Mouse (Mus musculus) MEL (cell line): Measurements from ENCODE around the gene Snx18. TPM values are rescaled to one million over a fixed set of nuclear protein-coding genes. Genes with fewer than 3 reads are reported as not detected.

ENCODE experiments used
- DNase-seq: peaks from one replicate; pipeline ENCODE4 v3.0.0; 2011; ENCODE audit warnings: low read depth, low spot score
- H3K27ac ChIP-seq: 2 replicates; pipeline ENCODE4 v1.5.1; 2012; ENCODE audit warnings: low read depth, mild to moderate bottlenecking, control low read depth, low read length, moderate library complexity; ENCODE audit not compliant: control insufficient read depth
- H3K27me3 ChIP-seq, 2 experiments: fragments of 150-350 bp in 1 of 2; sonication (generic) in 1 of 2; 2 replicates each; pipeline ENCODE4 v1.6.1; 2012; ENCODE audit warnings: low read length in 2 of 2, mild to moderate bottlenecking in 2 of 2, improper control_type of control experiment in 1 of 2, moderate library complexity in 1 of 2; ENCODE audit not compliant: insufficient read depth in 2 of 2, control insufficient read depth in 1 of 2
- H3K36me3 ChIP-seq, 2 experiments: 2 replicates each; pipeline ENCODE4 v1.6.1; 2012 to 2014; ENCODE audit warnings: low read length in 2 of 2, improper control_type of control experiment in 1 of 2, inconsistent platforms in 1 of 2, mild to moderate bottlenecking in 1 of 2; ENCODE audit not compliant: insufficient read depth in 2 of 2, control insufficient read depth in 1 of 2
- H3K4me1 ChIP-seq, 2 experiments: fragments of 150-350 bp in 1 of 2; sonication (generic) in 1 of 2; 2 replicates each; pipeline ENCODE4 v1.6.1; 2012; ENCODE audit warnings: low read length in 2 of 2, improper control_type of control experiment in 1 of 2, mild to moderate bottlenecking in 1 of 2; ENCODE audit not compliant: insufficient read depth in 2 of 2, control insufficient read depth in 1 of 2
- H3K4me3 ChIP-seq, 2 experiments: fragments of 150-350 bp in 1 of 2; sonication (generic) in 1 of 2; 2 replicates each; pipeline ENCODE4 v1.5.1; 2012; ENCODE audit warnings: low read depth in 2 of 2, low read length in 2 of 2, mild to moderate bottlenecking in 2 of 2, moderate library complexity in 2 of 2, control low read depth in 1 of 2, improper control_type of control experiment in 1 of 2; ENCODE audit not compliant: control insufficient read depth in 1 of 2, insufficient read depth in 1 of 2
- H3K79me2 ChIP-seq: 2 replicates; pipeline ENCODE4 v1.6.1; 2012; ENCODE audit warnings: mild to moderate bottlenecking, low read length, moderate library complexity; ENCODE audit not compliant: control insufficient read depth, poor library complexity, insufficient read depth
- H3K9ac ChIP-seq: 2 replicates; pipeline ENCODE4 v1.6.1; 2012; ENCODE audit warnings: low read depth, mild to moderate bottlenecking, control low read depth, low read length, moderate library complexity; ENCODE audit not compliant: control insufficient read depth, poor library complexity, severe bottlenecking
- H3K9me3 ChIP-seq: fragments of 150-350 bp; sonication (generic); replicated peaks from 2 replicates; pipeline ENCODE4 v1.6.1; 2012; ENCODE audit warnings: mild to moderate bottlenecking, low read length, improper control_type of control experiment, moderate library complexity; ENCODE audit not compliant: insufficient read depth
- CHD1 ChIP-seq: IDR thresholded peaks from 2 replicates; pipeline ENCODE4 v1.6.1; 2012; ENCODE audit warnings: low read depth, mild to moderate bottlenecking, inconsistent platforms, low read length, improper control_type of control experiment
- ETS1 ChIP-seq: IDR thresholded peaks from 2 replicates; pipeline ENCODE4 v1.6.1; 2012; ENCODE audit warnings: low read depth, mild to moderate bottlenecking, inconsistent platforms, low read length, improper control_type of control experiment, moderate library complexity
- MAFK ChIP-seq: IDR thresholded peaks from 2 replicates; pipeline ENCODE4 v1.6.1; 2011; ENCODE audit warnings: low read depth, mild to moderate bottlenecking, low read length, improper control_type of control experiment, borderline replicate concordance
- MAZ ChIP-seq: IDR thresholded peaks from 2 replicates; pipeline ENCODE4 v1.6.1; 2012; ENCODE audit warnings: low read depth, mild to moderate bottlenecking, inconsistent platforms, low read length, improper control_type of control experiment
- MXI1 ChIP-seq: IDR thresholded peaks from 2 replicates; pipeline ENCODE4 v1.6.1; 2011; ENCODE audit warnings: mild to moderate bottlenecking, low read depth, low read length, improper control_type of control experiment
- NELFE ChIP-seq: IDR thresholded peaks from 2 replicates; pipeline ENCODE4 v1.6.1; 2011; ENCODE audit warnings: low read depth, low read length, improper control_type of control experiment
- NRF1 ChIP-seq: IDR thresholded peaks from 2 replicates; pipeline ENCODE4 v1.6.1; 2014; ENCODE audit warnings: low read depth, mild to moderate bottlenecking, inconsistent platforms, low read length, improper control_type of control experiment, moderate library complexity; ENCODE audit not compliant: poor library complexity, insufficient read depth, severe bottlenecking
- POLR2A ChIP-seq, 2 experiments: IDR thresholded peaks; 2 replicates each; pipeline ENCODE4 v1.6.1; 2011 to 2012; ENCODE audit warnings: low read length in 2 of 2, mild to moderate bottlenecking in 2 of 2, control low read depth in 1 of 2, improper control_type of control experiment in 1 of 2, low read depth in 1 of 2, moderate library complexity in 1 of 2; ENCODE audit not compliant: control insufficient read depth in 1 of 2, insufficient read depth in 1 of 2, poor library complexity in 1 of 2
- POLR2AphosphoS2 ChIP-seq: IDR thresholded peaks from 2 replicates; pipeline ENCODE4 v1.6.1; 2011; ENCODE audit warnings: low read length, improper control_type of control experiment
- RCOR1 ChIP-seq: IDR thresholded peaks from 2 replicates; pipeline ENCODE4 v1.6.1; 2012; ENCODE audit warnings: low read depth, mild to moderate bottlenecking, inconsistent platforms, low read length, improper control_type of control experiment
- SIN3A ChIP-seq: IDR thresholded peaks from 2 replicates; pipeline ENCODE4 v1.6.1; 2012; ENCODE audit warnings: low read length, improper control_type of control experiment, inconsistent platforms
- SMC3 ChIP-seq: IDR thresholded peaks from 2 replicates; pipeline ENCODE4 v1.6.1; 2011; ENCODE audit warnings: low read depth, low read length, improper control_type of control experiment
- TAL1 ChIP-seq: IDR thresholded peaks from 2 replicates; pipeline ENCODE4 v1.6.1; 2012; ENCODE audit warnings: mild to moderate bottlenecking, inconsistent platforms, low read length, moderate library complexity, mixed read lengths
- TCF12 ChIP-seq: IDR thresholded peaks from 2 replicates; pipeline ENCODE4 v1.6.1; 2014; ENCODE audit warnings: low read depth, mild to moderate bottlenecking, inconsistent platforms, low read length, improper control_type of control experiment, moderate library complexity
- ZNF384 ChIP-seq: IDR thresholded peaks from 2 replicates; pipeline ENCODE4 v1.6.1; 2012; ENCODE audit warnings: low read depth, mild to moderate bottlenecking, inconsistent platforms, low read length, improper control_type of control experiment
- polyA plus RNA-seq, 2 experiments: library from polyadenylated mRNA; stranded (reverse) in 1 of 2; unstranded in 1 of 2; fragments of >175 nt in 1 of 2; fragments of >200 nt in 1 of 2; gene quantifications; 2 replicates each; pipeline versions ENCODE4 v1.2.1 to v1.2.4; 2012; ENCODE audit warnings: low replicate concordance in 2 of 2, low read depth in 1 of 2; ENCODE audit not compliant: insufficient read length in 2 of 2, insufficient read depth in 1 of 2, missing spikeins in 1 of 2
- total RNA-seq: library from RNA; depleted of rRNA; stranded (reverse); fragments of 300-350 nt; gene quantifications from 2 replicates; pipeline ENCODE4 v1.2.3, GENCODE M21; 2012

The Snx18 gene
- total and polyA plus RNA-seq, 3 experiments, result 7.7 to 8.7 TPM; not detected in 1

DNA sequence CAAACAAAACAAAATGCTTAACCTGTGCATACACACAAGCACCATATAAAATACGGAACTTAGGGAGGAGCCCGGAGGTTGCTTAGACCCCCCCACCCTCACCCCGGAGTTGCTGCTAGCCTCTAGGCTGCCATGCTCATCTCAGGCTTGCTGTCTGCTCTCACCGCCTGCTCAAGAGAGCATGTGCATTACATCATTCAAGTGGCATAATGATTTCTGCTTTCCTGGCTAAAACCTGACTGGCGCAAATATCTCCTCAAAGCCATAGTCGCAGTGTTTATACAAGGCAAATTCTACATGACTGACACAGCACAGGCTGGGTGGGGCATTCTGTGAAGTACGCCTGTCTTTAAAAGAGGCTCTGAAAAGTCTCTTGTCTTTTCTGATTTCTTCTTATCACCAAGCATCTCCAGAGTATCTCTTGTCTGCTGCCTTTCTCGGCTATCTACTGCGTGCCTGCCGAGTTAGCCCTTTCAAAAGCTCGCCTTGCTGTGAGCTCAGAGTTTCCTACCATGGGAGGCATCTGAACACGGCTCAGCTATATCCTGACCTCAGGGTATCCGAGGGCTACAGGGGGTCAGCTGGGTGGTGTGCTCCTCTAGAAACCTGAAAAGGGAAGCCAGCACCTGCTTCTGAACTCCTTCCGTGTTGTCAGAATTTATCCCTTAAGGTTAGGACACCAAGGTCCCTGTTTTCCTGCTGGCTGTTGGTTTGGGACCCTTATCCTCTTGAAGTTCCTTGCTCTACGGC, 16.5 kb upstream of the Snx18 start:
- H3K4me1 ChIP-seq, result peaks cover 0 to 14% of the 10 kb centered on the region in 2 experiments; a peak in 2 of 4 replicates
- H3K9ac ChIP-seq, result no peak overlapping the region
- no peak overlapping the region for H3K27ac ChIP-seq
- peak; percentile 18 for DNase-seq
- no peaks in the 10 kb centered on the region for H3K9me3 ChIP-seq
- TF ChIP-seq ETS1, result 0 out of 2 replicates have a peak, but pooled peaks have one; percentile 9
- no peak for TF ChIP-seq MAFK
- H3K27me3 ChIP-seq, result no peaks in the 10 kb centered on the region
- H3K36me3 ChIP-seq, result no peaks in the 10 kb centered on the region
- no peaks in the 10 kb centered on the region for H3K79me2 ChIP-seq
- no peak overlapping the region for H3K4me3 ChIP-seq

DNA sequence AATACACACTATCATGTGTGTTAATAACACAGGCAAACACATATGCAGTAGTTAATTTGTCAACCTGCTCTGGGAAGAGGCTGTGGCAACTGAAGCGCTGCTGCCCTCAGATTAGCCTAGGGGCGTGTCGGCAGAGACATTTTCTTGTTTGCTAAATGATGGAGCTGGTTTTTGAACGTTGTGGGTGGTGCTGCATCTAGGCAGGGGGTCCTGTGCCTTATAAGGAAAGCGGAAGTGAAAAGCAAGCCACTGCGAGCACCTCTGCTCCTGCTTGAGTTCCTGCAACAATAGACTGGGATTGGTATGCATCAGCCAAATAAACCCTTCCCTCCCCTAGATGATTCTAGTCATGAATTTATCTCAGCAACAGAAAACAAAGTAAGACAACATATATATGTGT, 14.1 kb upstream of the Snx18 start:
- TF ChIP-seq POLR2A (IDR thresholded peaks at IDR 0.05; ENCODE audit: control insufficient read depth in 1 of 2, insufficient read depth in 1 of 2, low read depth in 1 of 2, low read length in 2 of 2, poor library complexity in 1 of 2) (no peak), TAL1 (0 out of 2 replicates have a peak, but pooled peaks have one; percentile 17), ZNF384 (no peak)
- peak; percentile 83 for DNase-seq
- H3K27me3 ChIP-seq, result no peaks in the 10 kb centered on the region
- H3K9ac ChIP-seq, result no peak overlapping the region
- H3K36me3 ChIP-seq, result no peaks in the 10 kb centered on the region
- H3K4me1 ChIP-seq, result peaks cover 0 to 14% of the 10 kb centered on the region in 2 experiments; a peak in 2 of 4 replicates
- H3K4me3 ChIP-seq, result no peak overlapping the region
- no peak overlapping the region for H3K27ac ChIP-seq
- H3K9me3 ChIP-seq, result no peaks in the 10 kb centered on the region
- no peaks in the 10 kb centered on the region for H3K79me2 ChIP-seq

DNA sequence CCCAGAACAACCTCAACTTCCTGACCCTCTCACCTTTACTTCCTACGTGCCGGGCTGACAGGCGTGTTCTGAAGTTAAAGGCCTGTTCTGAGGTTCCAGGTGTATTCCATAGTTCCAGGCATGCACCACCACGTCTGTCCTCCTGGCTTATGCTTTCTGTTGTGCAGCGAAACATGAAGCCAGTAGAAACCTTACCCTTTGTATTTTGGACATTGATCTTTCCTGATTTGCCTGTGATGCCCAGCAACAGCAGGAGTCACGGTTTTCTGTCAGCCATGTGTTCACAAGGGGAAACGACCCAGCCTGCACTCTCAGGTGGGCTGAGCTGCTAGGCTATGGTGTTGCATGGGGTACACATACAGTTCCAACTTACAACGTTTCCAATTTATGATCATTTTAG, 9.2 kb upstream of the Snx18 start:
- H3K4me1 ChIP-seq, result no peaks in the 10 kb centered on the region; a peak in 1 of 4 replicates
- no peaks in the 10 kb centered on the region for H3K36me3 ChIP-seq
- H3K9ac ChIP-seq, result no peak overlapping the region
- no peaks in the 10 kb centered on the region for H3K9me3 ChIP-seq
- H3K27ac ChIP-seq, result no peak overlapping the region
- no peaks in the 10 kb centered on the region for H3K79me2 ChIP-seq
- TF ChIP-seq TAL1 (no peak), RCOR1 (no peak), SMC3 (no peak), NRF1 (no peak), MXI1 (no peak), CHD1 (no peak), NELFE (no peak), SIN3A (no peak), TCF12 (no peak), POLR2AphosphoS2 (no peak), MAZ (no peak)
- DNase-seq, result no peak
- H3K4me3 ChIP-seq, result no peak overlapping the region
- H3K27me3 ChIP-seq, result no peaks in the 10 kb centered on the region
